Mouse (Mus musculus) embryo, embryonic 11.5 days (tissue): ENCODE results near the gene Gm15155.
"Not testable (repeated sequence)": the region's sequence is repeated elsewhere in the genome, so short reads cannot be mapped to it uniquely, and the experiment has no call there.

ENCODE experiments used
- DNase-seq: peaks from one replicate; pipeline ENCODE4 v3.0.0-alpha.2; 2012; ENCODE audit warnings: low read depth, low spot score

Gene Gm15155

DNA sequence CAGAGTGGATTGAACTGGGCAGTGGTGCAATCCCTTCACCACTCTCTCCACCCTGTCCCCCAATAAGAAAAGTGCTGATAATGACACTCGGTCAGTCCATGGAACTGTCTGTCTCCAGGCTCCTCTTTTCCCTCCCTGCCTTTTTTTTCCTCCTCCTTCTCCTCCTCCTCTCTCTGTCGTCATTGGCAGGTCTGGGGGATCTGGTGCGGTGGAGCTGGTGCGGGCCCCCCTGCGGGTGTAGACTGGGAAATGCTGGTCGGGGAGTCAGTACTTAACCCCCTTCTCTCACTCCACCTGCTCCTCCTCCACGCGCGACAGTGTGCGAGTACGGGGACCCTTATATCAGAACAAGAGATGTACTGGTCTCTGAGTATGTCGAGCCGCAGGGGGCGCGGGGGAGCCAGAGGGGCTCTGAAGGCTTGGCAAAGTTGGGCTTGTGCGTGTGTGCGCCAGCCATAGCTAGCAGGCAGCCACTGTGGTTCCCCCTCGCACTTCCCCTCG is at the start of gene Gm15155:
TSS of gene Gm15155 (plus strand) at position 401 of the 501 bp plus-strand sequence.
- no peak for DNase-seq

DNA sequence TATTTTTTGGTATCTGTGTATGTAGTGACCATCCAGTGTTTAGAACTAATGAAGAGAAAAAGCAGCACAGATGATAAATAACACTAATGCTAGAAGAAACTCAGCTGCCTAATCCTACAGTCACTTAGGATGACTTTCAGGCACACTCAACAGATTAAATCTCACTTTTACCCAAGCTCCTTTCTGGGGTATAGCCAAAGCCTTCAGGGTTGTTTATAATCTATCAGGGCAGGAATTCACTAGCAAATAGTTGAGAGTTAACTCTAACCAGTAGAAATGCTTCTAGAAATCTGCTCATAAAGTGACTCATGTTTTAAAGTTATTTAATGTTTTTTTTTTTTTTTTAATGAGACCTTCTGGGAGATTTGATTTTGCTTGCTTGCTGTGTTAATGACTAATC is 44.8 kb upstream of the Gm15155 start:
- DNase-seq: no peak

GRCm38 (mm10) chrX:155584586-155584985 is 40.0 kb upstream of the Gm15155 start:
- no peak for DNase-seq

- no peak for DNase-seq
Measured at GRCm38 (mm10) chrX:155591490-155591889, 33.1 kb upstream of the Gm15155 start.

- DNase-seq: no peak
Measured at GRCm38 (mm10) chrX:155592467-155592866, 32.1 kb upstream of the Gm15155 start.

DNA sequence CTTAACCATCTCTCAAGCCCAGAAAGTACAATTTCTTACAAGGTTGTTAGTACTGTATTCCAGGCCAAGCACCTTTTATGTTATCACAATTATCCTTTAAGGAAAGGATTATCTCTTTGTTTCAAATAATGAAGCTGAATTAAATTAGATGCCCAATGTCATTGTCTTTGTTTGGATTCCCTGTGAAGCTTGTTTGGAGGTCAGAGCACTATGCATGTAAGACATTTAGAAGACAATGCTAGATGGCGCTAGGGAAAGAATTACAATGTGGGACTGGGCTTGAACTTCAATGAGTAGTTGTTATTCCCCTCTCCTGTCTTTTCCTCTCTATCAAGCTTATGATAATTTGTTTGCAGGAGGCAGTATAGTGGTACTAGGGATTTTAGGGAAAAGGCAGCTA is 29.9 kb upstream of the Gm15155 start:
- DNase-seq: no peak

- DNase-seq: no peak
Measured at GRCm38 (mm10) chrX:155596390-155596789, 28.2 kb upstream of the Gm15155 start.

- DNase-seq: no peak
Measured at GRCm38 (mm10) chrX:155601196-155601595, 23.3 kb upstream of the Gm15155 start.

DNA sequence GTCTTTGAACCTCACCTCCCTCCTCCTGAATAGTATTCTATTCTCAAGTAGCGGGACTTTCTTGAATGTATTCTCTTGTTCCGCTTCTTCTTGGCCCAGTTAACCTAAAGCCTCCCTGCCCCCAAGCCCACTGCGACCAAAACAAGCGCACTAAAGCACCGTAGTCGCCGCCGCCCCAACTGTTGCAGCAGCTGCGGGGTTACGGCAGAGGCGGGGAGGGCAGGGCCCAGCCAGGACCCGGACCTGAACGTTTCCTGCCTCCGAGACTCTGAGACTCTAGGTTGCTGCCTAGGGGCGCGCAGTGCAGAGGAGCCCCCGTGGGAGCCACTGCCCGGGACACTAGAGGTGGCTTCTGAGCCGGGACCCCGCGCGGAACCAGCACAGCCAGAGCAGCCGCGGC is 2.0 kb upstream of the Gm15155 start:
- DNase-seq: no peak

- no peak for DNase-seq
Measured at GRCm38 (mm10) chrX:155622961-155623599, 1.5 kb upstream of the Gm15155 start.

DNA sequence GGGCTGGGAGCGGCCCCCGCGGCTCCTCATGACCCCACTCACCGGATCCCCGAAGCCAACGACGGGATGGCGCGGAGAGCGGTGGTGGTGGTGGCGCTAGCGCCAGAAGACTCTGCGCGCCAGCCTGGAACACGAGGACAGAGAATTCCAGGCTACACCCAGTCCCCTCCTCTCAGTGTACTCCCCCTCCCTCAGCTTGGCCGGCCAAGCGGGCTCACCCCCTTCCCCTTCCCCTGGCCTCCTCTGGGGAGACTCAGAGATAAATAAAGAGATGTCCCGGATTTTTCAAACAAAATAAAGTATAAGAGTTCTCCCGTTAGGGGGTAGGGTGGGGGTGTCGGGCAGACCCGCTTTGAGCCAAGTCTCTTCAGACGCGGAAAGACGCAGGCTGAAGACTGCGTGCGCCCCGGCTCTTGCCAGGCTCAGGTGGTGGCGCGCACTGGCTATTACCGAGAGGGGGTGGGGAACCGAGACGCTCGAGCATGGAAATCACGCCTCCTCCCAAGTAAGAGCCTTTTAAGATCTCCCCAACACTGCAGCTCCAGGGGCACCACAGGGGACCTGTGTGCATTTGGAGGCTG is 750 bp upstream of the Gm15155 start, which contains the start of gene Ptchd1:
TSS of gene Ptchd1 (minus strand) at position 114 of the 581 bp plus-strand sequence.
- no peak for DNase-seq

DNA sequence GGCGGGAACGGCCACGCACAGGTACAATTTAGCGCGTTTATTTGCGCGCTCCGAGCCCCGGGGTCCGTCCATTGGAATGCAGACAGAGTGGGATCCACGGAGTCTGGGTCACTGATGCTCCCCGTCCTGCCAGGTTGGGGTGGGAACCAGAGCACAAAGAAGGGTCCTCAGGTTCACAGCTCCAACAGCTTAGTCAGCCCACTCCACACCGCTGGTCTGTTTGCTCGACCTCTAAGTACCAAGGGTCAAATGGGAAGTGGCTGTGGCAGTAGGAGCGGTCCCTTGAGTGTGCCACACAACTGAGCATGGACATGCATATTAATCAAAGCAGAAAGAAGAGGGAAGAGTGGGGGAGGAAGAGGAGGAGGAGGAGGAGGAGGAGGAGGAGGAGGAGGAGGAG is 354 bp downstream of the Gm15155 start:
- DNase-seq: no peak

DNA sequence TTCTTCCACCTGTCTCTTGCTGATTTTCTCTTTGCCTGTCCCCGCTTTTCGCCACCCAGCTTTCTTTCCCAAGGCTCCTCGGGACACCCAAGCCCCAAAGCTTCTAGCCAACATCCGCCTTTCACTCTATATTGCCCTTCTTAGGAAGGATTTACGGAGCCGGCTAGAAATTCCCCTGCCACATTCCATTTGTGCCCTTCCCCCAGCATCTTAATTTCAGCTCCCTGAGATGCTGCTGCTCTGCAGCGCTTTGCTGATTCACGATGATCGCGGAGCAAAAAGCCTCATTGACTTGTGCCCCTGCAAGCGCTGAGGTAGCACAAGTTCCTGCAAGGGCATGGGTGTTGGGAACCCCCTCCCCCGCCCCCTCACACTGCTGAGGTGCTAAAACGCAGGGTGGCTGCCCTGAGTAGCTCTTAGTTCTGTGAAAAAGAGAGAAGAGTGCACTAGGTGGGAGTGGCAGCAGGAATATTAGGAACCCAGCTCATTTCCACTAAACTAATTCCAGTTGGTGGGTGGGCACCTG is 1.2 kb downstream of the Gm15155 start:
- no peak for DNase-seq

GRCm38 (mm10) chrX:155643975-155644374 is 19.4 kb downstream of the Gm15155 start:
- no peak for DNase-seq

DNA sequence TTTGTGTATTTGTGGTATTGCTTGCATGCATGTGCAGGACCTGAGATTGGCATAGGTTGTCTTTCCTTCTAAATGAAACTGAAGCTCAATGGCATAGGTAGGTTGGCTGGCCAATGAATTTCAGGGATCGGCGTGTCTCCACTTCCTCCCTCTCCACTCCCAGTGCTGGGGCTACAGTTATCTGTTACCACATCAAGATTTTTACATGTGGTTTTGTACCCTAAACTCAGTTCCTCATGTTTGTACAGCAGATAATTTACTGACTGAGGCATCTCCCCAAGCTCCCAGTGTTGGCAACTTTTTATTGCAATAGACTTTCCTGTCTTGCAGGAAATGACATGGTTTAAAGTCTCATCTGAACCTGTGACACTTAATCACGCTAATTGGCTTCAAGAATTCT is 21.4 kb downstream of the Gm15155 start:
- DNase-seq: no peak

DNA sequence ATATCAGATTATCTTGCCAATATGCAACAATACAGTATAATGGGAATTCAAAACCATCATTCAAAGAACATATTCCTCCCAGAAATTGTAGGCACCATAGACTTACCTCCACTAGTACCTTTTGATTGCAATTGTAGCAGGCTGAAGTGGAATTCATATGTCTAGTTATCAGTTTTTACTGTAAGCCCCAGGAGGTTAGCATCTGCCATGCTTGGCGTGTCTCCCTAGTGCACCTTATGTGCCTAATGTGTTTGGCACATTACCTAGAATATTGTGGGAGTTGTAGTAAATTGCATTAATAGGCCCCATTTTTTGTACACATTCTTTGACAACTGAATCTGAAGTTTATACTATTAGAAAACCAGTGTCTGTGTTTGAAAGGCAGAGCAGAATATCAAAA is 33.4 kb downstream of the Gm15155 start:
- no peak for DNase-seq

GRCm38 (mm10) chrX:155690440-155690839 is 65.9 kb downstream of the Gm15155 start:
- not testable (repeated sequence) for DNase-seq

DNA sequence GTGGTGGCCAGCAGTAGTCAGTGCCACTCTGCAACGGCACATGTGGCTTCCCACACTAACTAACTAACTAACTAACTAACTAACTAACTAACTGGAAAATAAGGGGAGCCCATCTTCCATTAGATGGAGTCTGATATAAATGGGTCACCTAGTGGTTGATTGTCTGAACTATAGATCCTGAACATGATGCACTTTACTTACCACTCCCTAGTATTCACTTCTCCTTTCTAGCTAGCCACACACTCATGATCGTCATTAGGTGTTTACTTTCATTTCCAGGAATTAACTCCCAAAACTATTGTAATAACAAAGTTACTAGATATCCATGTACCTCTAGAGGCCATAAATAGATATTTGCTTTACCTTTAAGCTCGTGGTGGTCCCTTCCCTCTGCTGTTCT is 99.6 kb downstream of the Gm15155 start:
- no peak for DNase-seq

DNA sequence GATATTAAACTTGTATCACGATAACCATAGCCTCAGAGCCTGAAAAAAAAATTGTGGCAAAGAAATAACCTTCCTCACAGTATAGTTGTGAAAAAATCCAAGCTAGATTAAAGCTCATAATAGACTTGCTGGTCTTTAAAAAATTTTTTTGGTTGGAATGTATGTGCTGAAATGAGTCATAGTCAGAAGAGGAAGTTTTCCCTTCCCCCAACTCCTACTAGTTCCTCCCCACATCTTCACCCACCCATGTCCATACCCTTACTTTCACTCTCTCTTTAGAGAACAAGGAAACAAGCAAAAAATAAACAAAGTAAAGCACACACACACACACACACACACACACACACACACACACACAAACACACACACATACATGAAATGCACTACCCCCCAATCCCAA is 103.8 kb downstream of the Gm15155 start:
- DNase-seq: no peak

DNA sequence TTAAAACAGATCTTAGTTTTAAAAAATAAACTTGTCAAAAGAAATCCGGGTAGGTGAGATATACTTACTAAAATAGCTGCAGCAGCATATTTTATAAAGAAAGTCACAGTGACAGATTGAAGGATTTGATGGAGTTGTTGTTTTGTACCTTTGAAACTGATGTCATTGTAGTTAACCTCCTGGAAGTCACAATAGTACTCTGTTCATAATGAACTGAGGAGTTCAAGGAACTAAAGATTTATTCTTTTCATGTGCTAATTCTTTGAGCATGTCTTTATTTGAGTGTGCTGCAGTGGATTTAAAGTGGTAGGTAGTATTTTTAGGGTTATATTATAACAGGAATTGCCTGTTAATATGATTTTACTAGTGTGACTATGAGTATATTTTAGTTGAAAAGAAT is 263.6 kb downstream of the Gm15155 start:
- no peak for DNase-seq

DNA sequence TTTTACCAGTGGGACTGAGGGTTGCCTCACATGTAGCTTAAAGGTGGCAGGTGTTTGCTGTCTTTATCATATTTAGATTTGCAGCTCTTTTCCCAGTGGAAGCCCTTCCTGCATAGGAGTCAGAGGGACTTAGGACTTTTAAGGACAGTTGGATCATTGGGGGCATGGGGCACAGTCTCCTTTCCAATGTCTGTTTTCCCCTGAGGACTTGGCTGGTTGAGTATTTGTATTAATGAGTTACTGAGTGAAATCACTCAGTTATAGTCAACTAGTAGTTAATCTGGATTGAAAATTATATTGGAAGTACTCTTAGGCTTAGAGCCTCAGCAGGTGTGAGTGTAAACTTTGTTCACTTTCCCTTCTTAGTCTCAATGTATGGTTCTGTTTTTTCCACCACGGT is 275.5 kb downstream of the Gm15155 start:
- no peak for DNase-seq

DNA sequence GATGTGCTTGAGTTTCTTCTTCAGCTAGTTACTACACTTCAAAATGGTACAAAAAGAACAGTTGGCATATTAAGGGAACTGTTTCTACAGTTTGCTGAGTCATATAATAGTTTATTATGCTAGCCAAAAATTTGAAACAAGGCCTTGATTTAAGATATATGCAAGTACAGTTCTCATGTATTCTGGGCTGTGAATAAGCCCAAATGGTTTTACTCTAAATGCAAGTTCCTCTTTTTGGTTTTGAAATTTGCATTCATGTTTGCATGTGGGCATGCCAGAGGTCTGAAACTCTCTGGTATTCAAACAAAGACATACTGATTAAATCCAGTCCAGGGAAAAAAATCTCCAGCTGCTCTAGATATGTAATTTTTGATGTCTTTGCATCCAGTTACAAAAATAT is 277.2 kb downstream of the Gm15155 start:
- no peak for DNase-seq

GRCm38 (mm10) chrX:155903108-155903507 is 278.6 kb downstream of the Gm15155 start:
- no peak for DNase-seq
